Mouse (Mus musculus) midbrain, embryonic 16.5 days (tissue): ENCODE measurements around the gene Casr. TPM values are rescaled to one million over a fixed set of nuclear protein-coding genes. Genes with fewer than 3 reads are reported as not detected.
A peak's percentile ranks its signal among the peaks of the same experiment; 100 is the strongest.

Experiments used
- ATAC-seq: fragments of 200-750 bp; cut with Nextera tagmentation; 2 replicates; pipeline ENCODE4 v1.8.0; 2017; ENCODE audit warnings: moderate TSS enrichment
- H3K27ac ChIP-seq: fragments of 300-500 bp; sonication (generic); 2 replicates; pipeline ENCODE4 v1.5.1; 2014; ENCODE audit warnings: mild to moderate bottlenecking, low read length, mixed read lengths
- H3K27me3 ChIP-seq: fragments of 300-500 bp; sonication (generic); 2 replicates; pipeline ENCODE4 v1.6.1; 2014; ENCODE audit warnings: low read depth, low read length, mixed read lengths; ENCODE audit not compliant: control insufficient read depth, insufficient read depth
- H3K36me3 ChIP-seq: fragments of 300-500 bp; sonication (generic); 2 replicates; pipeline ENCODE4 v1.6.1; 2014; ENCODE audit warnings: mild to moderate bottlenecking, low read length, moderate library complexity, mixed read lengths; ENCODE audit not compliant: control insufficient read depth, insufficient read depth
- H3K4me1 ChIP-seq: fragments of 300-500 bp; sonication (generic); 2 replicates; pipeline ENCODE4 v1.6.1; 2014; ENCODE audit warnings: mild to moderate bottlenecking, low read length, mixed read lengths; ENCODE audit not compliant: control insufficient read depth, insufficient read depth
- H3K4me2 ChIP-seq: fragments of 300-500 bp; sonication (generic); 2 replicates; pipeline ENCODE4 v1.6.1; 2014; ENCODE audit warnings: mild to moderate bottlenecking, low read length, mixed read lengths
- H3K4me3 ChIP-seq: fragments of 300-500 bp; sonication (generic); 2 replicates; pipeline ENCODE4 v1.5.1; 2014; ENCODE audit warnings: low read depth, mild to moderate bottlenecking, low read length, moderate library complexity, mixed read lengths
- H3K9ac ChIP-seq: fragments of 300-500 bp; sonication (generic); 2 replicates; pipeline ENCODE4 v1.6.1; 2014; ENCODE audit warnings: low read depth, low read length, mixed read lengths
- H3K9me3 ChIP-seq: fragments of 300-500 bp; sonication (generic); replicated peaks from 2 replicates; pipeline ENCODE4 v1.6.1; 2014; ENCODE audit warnings: mild to moderate bottlenecking, low read length, mixed read lengths; ENCODE audit not compliant: control insufficient read depth, poor library complexity, severe bottlenecking
- WGBS: fragments of 180-500 bp; shearing (Covaris S2); extraction: QIAGEN DNeasy Blood & Tissue Kit; methylation state at CpG from one replicate; pipeline ENCODE4 v1.1.7; 2014; 5-methylcytosine and 5-hydroxymethylcytosine counted together
- polyA plus RNA-seq: library from polyadenylated mRNA; unstranded; fragments of >200 nt; fragmentation: Nextera tagmentation; extraction: Ambion mirVana; gene quantifications from 2 replicates; pipeline ENCODE4 v1.2.1, GENCODE M21; 2015

Gene Casr
- 0.20 and 0.59 TPM in 2 replicates for polyA plus RNA-seq

DNA sequence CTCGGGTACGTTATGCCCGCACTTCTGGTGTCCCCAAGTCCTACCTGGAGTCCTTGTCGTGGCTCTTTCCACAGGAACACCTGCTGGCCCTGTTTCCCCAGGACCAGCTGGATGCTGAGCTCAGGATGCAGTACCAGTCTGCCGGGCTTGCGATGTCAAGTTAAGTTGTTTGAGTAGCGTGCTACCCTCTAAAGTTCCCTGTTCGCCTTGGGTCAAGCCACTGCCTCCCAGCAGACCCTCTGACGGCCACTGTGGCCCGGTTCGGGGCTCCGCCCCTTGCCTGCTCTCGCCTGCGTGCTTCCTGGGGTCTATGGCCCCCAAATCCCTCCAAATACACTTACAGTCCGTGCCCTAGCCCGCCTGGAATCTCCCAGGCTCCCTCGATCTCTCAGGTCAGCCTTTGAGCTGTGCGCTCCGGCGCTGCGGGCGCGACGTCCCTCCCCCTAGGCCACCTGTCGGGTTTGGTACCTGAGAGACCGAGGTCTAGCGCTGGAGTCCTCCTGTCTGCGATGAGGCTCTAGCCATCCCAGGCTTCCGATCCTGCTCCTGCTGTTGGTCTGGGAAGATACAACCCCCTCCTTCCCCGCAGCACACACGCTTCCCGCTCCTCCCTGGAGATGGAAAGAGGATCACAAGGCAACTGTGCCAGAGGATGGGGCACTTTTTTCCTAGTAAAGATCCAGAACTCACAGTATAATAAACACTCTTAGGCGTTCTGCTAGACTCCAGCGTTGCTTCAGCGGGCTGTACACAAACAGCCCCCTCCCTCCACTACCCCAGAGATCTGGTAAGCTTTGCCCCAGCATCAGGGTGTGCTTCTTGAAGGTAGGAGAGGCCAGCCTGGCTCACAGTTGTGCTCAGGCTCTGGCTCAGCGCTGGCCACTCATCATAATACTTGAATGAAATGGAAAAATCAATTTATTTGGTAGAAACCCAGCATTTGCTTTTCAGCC, at the start of gene Casr:
Gene Casr (minus strand): TSS at position 756 of the 953 bp plus-strand sequence.
- WGBS, result 2% methylated on average over 36 of the region's 36 CpGs

DNA sequence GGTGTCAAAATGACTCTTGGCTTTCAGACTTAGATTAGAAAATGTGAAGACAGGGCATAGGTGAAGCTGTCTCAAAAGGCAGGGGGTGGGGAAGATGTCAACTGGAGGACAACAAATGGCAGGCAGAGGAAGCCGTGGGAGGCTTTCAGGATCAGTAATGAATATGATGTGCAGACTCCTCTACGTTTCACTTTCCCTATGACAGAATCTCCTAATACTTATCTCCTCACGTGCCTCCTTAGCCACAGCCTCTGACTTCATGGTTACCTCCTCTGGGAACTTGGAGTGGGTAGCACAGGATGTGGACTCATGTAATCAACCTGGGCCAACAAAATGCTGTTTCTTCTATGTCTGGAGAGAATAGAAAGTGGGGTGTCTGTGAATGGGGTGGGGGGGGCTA, 40.7 kb upstream of the Casr start:
- no peak overlapping the region for H3K4me3 ChIP-seq
- no peaks in the 10 kb centered on the region for H3K4me1 ChIP-seq
- no peaks in the 10 kb centered on the region for H3K9me3 ChIP-seq
- H3K27me3 ChIP-seq, result no peaks in the 10 kb centered on the region
- H3K9ac ChIP-seq, result no peak overlapping the region
- no peak overlapping the region for H3K4me2 ChIP-seq
- H3K36me3 ChIP-seq, result no peaks in the 10 kb centered on the region
- ATAC-seq, result no peak
- WGBS, result 80% methylated on average over 3 of the region's 3 CpGs
- H3K27ac ChIP-seq, result no peak overlapping the region

More for the DNA sequence above, at the start of gene Casr:
- Histone ChIP-seq H3K4me2 (peak within 1 kb of the TSS; percentile 98), H3K4me1 (peaks cover 9% of the 10 kb centered on the region), H3K9ac (peak within 1 kb of the TSS; percentile 66), H3K36me3 (no peaks in the 10 kb centered on the region), H3K27me3 (peaks cover 5% of the 10 kb centered on the region), H3K4me3 (peak within 1 kb of the TSS; percentile 52), H3K27ac (no peak within 1 kb of the TSS), H3K9me3 (no peaks in the 10 kb centered on the region)
- ATAC-seq, result peak; percentile 58; the same call in 1 of the 2 replicates

DNA sequence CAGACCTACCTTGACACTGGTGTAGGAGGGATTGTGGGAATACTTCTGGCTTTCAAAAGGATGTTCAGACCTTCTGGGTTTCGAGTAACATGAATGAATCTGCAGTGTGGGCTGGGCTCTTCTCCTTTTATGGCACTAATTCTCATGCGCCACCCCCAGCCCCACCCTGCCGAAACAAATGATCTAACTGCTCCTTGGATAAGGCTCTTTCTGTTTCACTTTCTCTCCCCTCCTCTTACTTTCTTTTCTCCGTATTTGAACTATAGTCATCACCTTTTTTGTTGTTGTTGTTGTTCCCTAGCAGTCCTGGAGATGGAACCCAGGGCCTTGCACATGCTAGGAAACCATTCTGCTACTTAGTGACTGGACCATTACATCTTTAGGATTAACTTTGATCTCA, 36.3 kb upstream of the Casr start:
- Histone ChIP-seq H3K4me3 (no peak overlapping the region), H3K9ac (no peak overlapping the region), H3K9me3 (no peaks in the 10 kb centered on the region), H3K4me1 (no peaks in the 10 kb centered on the region), H3K27ac (no peak overlapping the region), H3K36me3 (no peaks in the 10 kb centered on the region), H3K4me2 (no peak overlapping the region), H3K27me3 (no peaks in the 10 kb centered on the region)
- ATAC-seq, result no peak
- WGBS, result 87% methylated on average over 4 of the region's 4 CpGs

DNA sequence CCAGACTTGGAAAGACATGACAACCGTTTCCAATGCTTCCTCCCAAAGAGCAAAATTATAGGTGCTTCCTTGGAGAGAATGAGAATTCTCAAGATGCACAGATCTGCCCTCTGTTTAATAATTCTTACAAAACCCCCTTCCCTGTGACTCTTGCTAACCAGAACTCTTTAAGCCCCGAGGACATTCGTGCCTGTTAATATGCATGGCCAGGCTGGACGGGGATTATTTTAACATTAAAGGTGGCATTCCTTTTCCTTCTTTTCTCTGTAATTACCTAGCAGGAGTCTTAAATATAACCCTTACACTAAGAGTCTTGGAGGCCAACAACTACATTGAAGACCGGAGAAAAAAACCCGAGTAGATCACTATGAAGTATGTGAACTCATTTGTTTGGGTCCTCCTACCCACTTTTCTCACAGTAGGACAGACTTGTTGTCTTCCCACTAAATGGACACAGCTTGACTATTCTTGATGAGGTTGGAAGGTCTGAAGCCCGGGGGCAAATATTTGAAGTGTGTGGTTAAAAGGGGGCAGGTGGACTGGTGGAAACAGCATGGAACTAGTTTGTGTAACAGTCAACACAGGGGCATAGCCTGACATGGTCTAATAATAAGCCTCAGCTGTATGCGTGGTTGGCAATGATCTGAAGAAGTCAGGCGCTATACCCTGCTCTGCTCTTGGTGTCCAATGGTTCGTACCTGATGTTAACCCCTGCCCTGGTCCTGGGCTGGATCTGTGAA, 34.9 kb upstream of the Casr start:
- no peak overlapping the region for H3K27ac ChIP-seq
- no peak overlapping the region for H3K4me3 ChIP-seq
- H3K9ac ChIP-seq, result no peak overlapping the region
- WGBS, result 88% methylated on average over 10 of the region's 10 CpGs
- no peaks in the 10 kb centered on the region for H3K9me3 ChIP-seq
- no peaks in the 10 kb centered on the region for H3K36me3 ChIP-seq
- no peaks in the 10 kb centered on the region for H3K4me1 ChIP-seq
- ATAC-seq, result no peak
- no peak overlapping the region for H3K4me2 ChIP-seq
- H3K27me3 ChIP-seq, result no peaks in the 10 kb centered on the region

DNA sequence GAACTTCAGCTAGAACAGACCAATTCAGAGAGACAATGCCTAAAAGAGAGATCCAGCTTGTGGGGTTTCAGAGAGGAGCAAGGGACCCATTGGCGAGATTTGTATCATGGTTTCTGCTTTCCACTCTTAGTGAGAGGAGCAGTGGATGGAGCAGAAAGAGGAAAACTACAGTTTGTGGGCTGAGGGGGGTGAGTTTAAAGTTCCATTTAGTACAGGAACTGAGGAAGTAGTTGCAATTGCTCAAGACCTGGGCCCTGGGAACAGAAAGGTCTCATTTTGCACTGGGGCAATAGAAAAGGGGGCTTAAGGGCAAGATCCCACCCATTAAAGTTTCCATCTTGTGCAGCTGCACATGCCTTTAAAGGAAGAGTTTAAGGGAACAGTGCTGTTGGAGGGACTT, 28.0 kb upstream of the Casr start:
- Histone ChIP-seq H3K4me3 (no peak overlapping the region), H3K36me3 (no peaks in the 10 kb centered on the region), H3K27me3 (no peaks in the 10 kb centered on the region), H3K4me2 (no peak overlapping the region), H3K4me1 (no peaks in the 10 kb centered on the region), H3K9me3 (no peaks in the 10 kb centered on the region), H3K27ac (no peak overlapping the region), H3K9ac (no peak overlapping the region)
- 89% methylated on average over 1 of the region's 1 CpGs for WGBS
- ATAC-seq, result no peak

DNA sequence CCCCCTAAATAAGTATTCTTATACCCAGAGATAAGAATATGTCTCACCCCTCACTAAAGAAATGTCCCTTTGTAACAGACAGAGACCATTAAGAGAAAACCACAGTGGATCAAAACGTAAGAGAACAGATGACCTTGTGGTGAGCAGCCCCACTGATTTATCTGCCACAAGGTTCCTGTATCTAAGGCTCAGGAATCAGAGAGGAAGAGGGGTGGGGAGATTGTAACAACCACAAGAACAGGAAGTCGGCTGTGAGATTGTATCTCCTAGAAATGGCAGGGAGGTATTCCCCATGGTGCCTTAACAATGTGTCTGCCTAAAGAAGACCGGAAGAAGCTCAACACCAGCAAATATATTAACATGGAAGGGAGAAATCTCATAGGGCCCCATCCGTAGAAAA, 26.0 kb upstream of the Casr start:
- H3K4me1 ChIP-seq, result no peaks in the 10 kb centered on the region
- no peaks in the 10 kb centered on the region for H3K36me3 ChIP-seq
- no peak overlapping the region for H3K27ac ChIP-seq
- no peak overlapping the region for H3K4me2 ChIP-seq
- no peak overlapping the region for H3K4me3 ChIP-seq
- no peak overlapping the region for H3K9ac ChIP-seq
- no peak for ATAC-seq
- 75% methylated on average over 4 of the region's 4 CpGs for WGBS
- H3K9me3 ChIP-seq, result no peaks in the 10 kb centered on the region
- H3K27me3 ChIP-seq, result no peaks in the 10 kb centered on the region

DNA sequence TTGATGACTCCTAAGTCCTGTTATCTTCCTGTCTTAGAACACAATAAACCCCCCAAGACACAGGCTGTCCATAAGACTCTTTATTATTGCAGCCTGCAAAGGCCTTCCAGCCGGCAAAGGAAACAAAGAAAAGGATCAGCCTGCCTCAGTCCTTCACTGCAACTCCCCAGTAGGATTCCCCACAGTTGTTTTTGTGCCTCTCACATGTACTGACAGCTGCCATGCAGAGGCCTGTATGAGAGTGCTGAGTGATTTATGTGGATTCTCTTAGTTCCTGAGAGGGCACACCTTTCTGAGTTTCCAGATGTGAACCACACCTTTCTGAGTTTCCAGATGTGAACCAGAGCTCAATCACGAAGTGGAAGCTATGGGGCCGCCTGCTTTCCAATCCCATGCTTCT, 20.1 kb upstream of the Casr start:
- ATAC-seq, result no peak
- 39% methylated on average over 3 of the region's 3 CpGs for WGBS

DNA sequence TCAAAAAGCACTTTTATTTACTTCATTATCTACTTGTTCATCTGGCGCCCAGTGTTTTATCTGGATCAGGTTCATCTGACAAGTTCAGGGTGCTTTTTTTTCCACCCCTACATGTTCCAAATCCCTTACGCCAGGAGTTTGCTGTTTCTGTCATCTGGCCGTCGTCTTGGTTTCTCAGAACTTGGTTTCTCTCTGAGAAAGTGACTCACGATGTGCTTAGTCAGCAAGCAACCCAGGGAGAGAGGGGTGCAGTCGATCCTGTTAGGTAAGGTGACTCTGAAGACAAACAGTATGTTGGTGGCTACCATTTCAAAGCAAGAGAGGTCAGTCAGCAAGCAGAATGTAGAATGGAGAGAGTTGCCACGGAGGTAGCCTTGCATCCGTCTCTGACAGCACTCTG, 10.0 kb upstream of the Casr start:
- Histone ChIP-seq H3K36me3 (no peaks in the 10 kb centered on the region), H3K27me3 (no peaks in the 10 kb centered on the region), H3K9ac (no peak overlapping the region), H3K9me3 (no peaks in the 10 kb centered on the region), H3K27ac (no peak overlapping the region), H3K4me1 (no peaks in the 10 kb centered on the region), H3K4me2 (no peak overlapping the region), H3K4me3 (no peak overlapping the region)
- WGBS, result 84% methylated on average over 8 of the region's 8 CpGs
- no peak for ATAC-seq

More for the DNA sequence above, 20.1 kb upstream of the Casr start:
- H3K27ac ChIP-seq, result no peak overlapping the region
- no peak overlapping the region for H3K4me2 ChIP-seq
- H3K4me3 ChIP-seq, result no peak overlapping the region
- H3K27me3 ChIP-seq, result no peaks in the 10 kb centered on the region
- H3K4me1 ChIP-seq, result no peaks in the 10 kb centered on the region
- H3K36me3 ChIP-seq, result no peaks in the 10 kb centered on the region
- H3K9me3 ChIP-seq, result no peaks in the 10 kb centered on the region
- no peak overlapping the region for H3K9ac ChIP-seq

DNA sequence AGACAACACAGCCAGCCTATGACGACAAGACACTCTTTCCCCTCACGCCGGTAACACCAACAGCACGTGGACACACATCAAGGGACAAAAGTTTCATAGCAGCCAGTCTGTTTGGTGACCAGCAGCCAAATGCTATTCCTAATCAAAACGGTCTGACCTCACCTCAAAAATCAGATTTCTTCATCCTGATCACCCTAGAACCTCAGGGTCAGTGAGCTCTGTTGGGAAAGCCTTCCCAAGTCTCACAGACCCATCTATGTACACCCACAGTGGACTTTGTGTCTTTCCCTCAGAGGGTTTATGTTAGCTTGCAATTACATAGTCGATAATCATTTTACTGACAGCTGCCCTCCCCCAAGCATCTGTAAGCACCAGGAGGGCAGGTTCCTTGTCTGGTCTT, 2.4 kb downstream of the Casr start:
- Histone ChIP-seq H3K27me3 (peaks cover 5% of the 10 kb centered on the region), H3K36me3 (no peaks in the 10 kb centered on the region), H3K4me2 (no peak overlapping the region), H3K9me3 (no peaks in the 10 kb centered on the region), H3K9ac (no peak overlapping the region), H3K4me1 (peaks cover 9% of the 10 kb centered on the region), H3K27ac (no peak overlapping the region), H3K4me3 (no peak overlapping the region)
- WGBS, result 89% methylated on average over 6 of the region's 6 CpGs
- no peak for ATAC-seq
